Mouse (Mus musculus) adrenal gland, postnatal 0 days (tissue): ENCODE measurements around the gene Gipc3. TPM values are rescaled to one million over a fixed set of nuclear protein-coding genes. Genes with fewer than 3 reads are reported as not detected.

Experiments
- microRNA-seq: library from miRNA; unstranded; fragments of <30 nt; microRNA quantifications from one replicate; pipeline ENCODE4, GENCODE M21; 2016; ENCODE audit warnings: borderline replicate concordance; ENCODE audit not compliant: insufficient number of aligned reads
- polyA plus RNA-seq: library from polyadenylated mRNA; unstranded; fragments of >200 nt; fragmentation: Nextera tagmentation; extraction: Ambion mirVana; gene quantifications from 2 replicates; pipeline ENCODE4 v1.2.1, GENCODE M21; 2015

The Gipc3 gene
- polyA plus RNA-seq, 1 experiment from 2014 or later = 0.12 TPM

Small RNAs within 50 kb of the gene (microRNA-seq; reads per million reads assigned to microRNA genes)
- gene Mir6913 = not detected

Other genes starting within 250 kb of the Gipc3 start
- 6.4 and 8.8 TPM in 2 replicates for gene Creb3l3, start 244.4 kb downstream of the Gipc3 start, polyA plus RNA-seq
- gene Map2k2, start 237.4 kb downstream of the Gipc3 start, polyA plus RNA-seq = 101 and 150 TPM in 2 replicates
- gene Zbtb7a, start 208.0 kb downstream of the Gipc3 start, polyA plus RNA-seq = 38.3 and 48.5 TPM in 2 replicates
- 15.5 and 24.7 TPM in 2 replicates for gene Pias4, start 175.3 kb downstream of the Gipc3 start, polyA plus RNA-seq
- 323 and 361 TPM in 2 replicates for gene Eef2, start 166.6 kb downstream of the Gipc3 start, polyA plus RNA-seq
- gene Dapk3, start 160.3 kb downstream of the Gipc3 start, polyA plus RNA-seq = 45.5 and 58.7 TPM in 2 replicates
- 0.16 TPM in 1 of 2 replicates, not detected in the other for gene 4930442H23Rik, start 159.4 kb downstream of the Gipc3 start, polyA plus RNA-seq
- 0.13 TPM in 1 of 2 replicates, not detected in the other for gene Nmrk2, start 141.2 kb downstream of the Gipc3 start, polyA plus RNA-seq
- gene Atcay, start 112.4 kb downstream of the Gipc3 start, polyA plus RNA-seq = 2.4 and 8.1 TPM in 2 replicates
- gene Zfr2, start 110.1 kb downstream of the Gipc3 start, polyA plus RNA-seq = 5.5 and 7.2 TPM in 2 replicates
- 1.5 and 1.8 TPM in 2 replicates for gene Matk, start 90.3 kb downstream of the Gipc3 start, polyA plus RNA-seq
- gene Mrpl54, start 76.3 kb downstream of the Gipc3 start, polyA plus RNA-seq = 257 and 299 TPM in 2 replicates
- 29.0 and 34.3 TPM in 2 replicates for gene Apba3, start 76.3 kb downstream of the Gipc3 start, polyA plus RNA-seq
- gene Tjp3, start 51.7 kb downstream of the Gipc3 start, polyA plus RNA-seq = 0.76 and 1.2 TPM in 2 replicates
- 29.5 and 37.8 TPM in 2 replicates for gene Pip5k1c, start 50.3 kb downstream of the Gipc3 start, polyA plus RNA-seq
- gene Cactin, start 22.2 kb downstream of the Gipc3 start, polyA plus RNA-seq = 17.8 and 25.6 TPM in 2 replicates
- gene Tbxa2r, start 14.5 kb downstream of the Gipc3 start, polyA plus RNA-seq = 28.4 and 31.0 TPM in 2 replicates
- gene Hmg20b, start 7.2 kb upstream of the Gipc3 start, polyA plus RNA-seq = 59.6 and 78.9 TPM in 2 replicates
- gene Mfsd12, start 14.2 kb upstream of the Gipc3 start, polyA plus RNA-seq = 8.9 and 10.3 TPM in 2 replicates
- gene 4930404N11Rik, start 22.6 kb upstream of the Gipc3 start, polyA plus RNA-seq = 0.95 and 2.1 TPM in 2 replicates
- 42.1 and 63.2 TPM in 2 replicates for gene Fzr1, start 35.2 kb upstream of the Gipc3 start, polyA plus RNA-seq
- gene Dohh, start 41.2 kb upstream of the Gipc3 start, polyA plus RNA-seq = 62.7 and 76.5 TPM in 2 replicates
- gene Gm48551, start 41.2 kb upstream of the Gipc3 start, polyA plus RNA-seq = 1.4 and 3.0 TPM in 2 replicates
- gene Gm48552, start 45.7 kb upstream of the Gipc3 start, polyA plus RNA-seq = 0.77 and 1.2 TPM in 2 replicates
- 3.3 and 8.2 TPM in 2 replicates for gene Smim24, start 49.8 kb upstream of the Gipc3 start, polyA plus RNA-seq
- 65.6 and 73.8 TPM in 2 replicates for gene Nfic, start 112.4 kb upstream of the Gipc3 start, polyA plus RNA-seq
- 1.6 and 6.1 TPM in 2 replicates for gene Celf5, start 139.4 kb upstream of the Gipc3 start, polyA plus RNA-seq
- gene Ncln, start 153.1 kb upstream of the Gipc3 start, polyA plus RNA-seq = 42.4 and 49.4 TPM in 2 replicates
- gene S1pr4, start 156.9 kb upstream of the Gipc3 start, polyA plus RNA-seq = 1.2 and 1.8 TPM in 2 replicates
- gene Gna15, start 181.0 kb upstream of the Gipc3 start, polyA plus RNA-seq = 2.0 and 2.2 TPM in 2 replicates
- gene Gna11, start 201.9 kb upstream of the Gipc3 start, polyA plus RNA-seq = 61.6 and 64.5 TPM in 2 replicates
- gene Aes, start 216.2 kb upstream of the Gipc3 start, polyA plus RNA-seq = 477 and 665 TPM in 2 replicates
- gene Tle2, start 231.3 kb upstream of the Gipc3 start, polyA plus RNA-seq = 6.8 and 10.0 TPM in 2 replicates